Mouse (Mus musculus) ovary, adult 18-20 months (tissue): ENCODE results near the gene Mia.

Experiments used
- DNase-seq: peaks from one replicate; pipeline ENCODE4 v3.0.0; 2022; ENCODE audit warnings: low spot score, mixed read lengths

Gene Mia

GRCm38 (mm10) chr7:27160921-27161320 is 20.0 kb downstream of the Mia start:
- no peak for DNase-seq

- peak; percentile 69 for DNase-seq
Observed at GRCm38 (mm10) chr7:27159882-27160281, 21.1 kb downstream of the Mia start.

DNA sequence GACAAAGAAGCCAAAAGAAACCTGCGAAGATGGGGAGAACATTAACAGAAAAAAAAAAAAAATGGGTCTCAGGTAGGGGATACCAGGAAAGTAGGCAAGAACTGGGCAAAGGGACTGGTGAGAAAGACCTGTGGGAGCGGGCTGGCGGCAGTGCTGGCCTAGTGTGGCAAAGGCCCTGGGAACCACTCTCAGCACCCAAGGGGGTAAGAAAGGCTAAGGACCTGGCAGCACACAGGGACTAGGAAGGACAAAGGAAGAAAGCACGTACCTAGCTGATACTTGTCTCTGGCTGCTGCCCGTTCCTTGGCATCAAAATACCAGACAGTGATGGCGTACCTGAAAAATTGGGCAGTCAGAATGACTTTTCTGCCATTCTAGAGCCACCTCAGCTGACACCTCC is 21.7 kb downstream of the Mia start:
- no peak for DNase-seq

- DNase-seq = no peak
Observed at GRCm38 (mm10) chr7:27158171-27158570, 22.8 kb downstream of the Mia start.

GRCm38 (mm10) chr7:27156005-27156404 is 25.0 kb downstream of the Mia start:
- DNase-seq = no peak

- no peak for DNase-seq
Observed at GRCm38 (mm10) chr7:27153205-27153764, 27.7 kb downstream of the Mia start, which contains the start of gene Cyp2t4. Cyp2t4 (plus strand) TSS chr7:27153714.

DNA sequence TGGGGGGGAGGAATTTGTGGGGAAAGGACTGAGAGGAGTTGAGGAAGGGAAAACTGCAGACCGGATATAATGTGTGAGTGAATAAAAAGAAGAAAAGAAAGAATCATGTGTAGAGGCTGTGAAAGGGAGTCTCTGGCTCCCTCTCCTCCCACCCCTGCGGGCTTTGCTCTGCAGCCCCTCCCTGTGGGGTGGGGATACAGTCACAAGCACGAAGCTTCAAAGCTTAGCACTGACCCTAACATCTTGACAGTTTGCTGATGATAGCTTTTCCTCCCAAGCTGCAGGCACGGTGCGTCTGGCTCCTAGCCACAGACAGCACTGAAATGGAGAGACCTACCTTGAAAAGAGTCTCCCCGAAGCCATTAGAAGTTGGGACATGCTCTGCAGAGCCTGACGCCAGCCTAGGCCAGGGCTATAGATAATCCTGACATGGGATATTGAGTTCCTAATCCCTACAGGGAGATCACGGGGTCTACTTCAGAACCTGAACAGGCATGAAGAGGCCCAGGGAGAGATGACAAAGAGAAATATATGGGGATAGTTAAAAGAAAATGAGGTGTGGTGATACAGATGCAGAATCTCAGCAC is 44.5 kb downstream of the Mia start:
- no peak for DNase-seq

- DNase-seq = no peak
Observed at GRCm38 (mm10) chr7:27133757-27134156, 47.2 kb downstream of the Mia start.

DNA sequence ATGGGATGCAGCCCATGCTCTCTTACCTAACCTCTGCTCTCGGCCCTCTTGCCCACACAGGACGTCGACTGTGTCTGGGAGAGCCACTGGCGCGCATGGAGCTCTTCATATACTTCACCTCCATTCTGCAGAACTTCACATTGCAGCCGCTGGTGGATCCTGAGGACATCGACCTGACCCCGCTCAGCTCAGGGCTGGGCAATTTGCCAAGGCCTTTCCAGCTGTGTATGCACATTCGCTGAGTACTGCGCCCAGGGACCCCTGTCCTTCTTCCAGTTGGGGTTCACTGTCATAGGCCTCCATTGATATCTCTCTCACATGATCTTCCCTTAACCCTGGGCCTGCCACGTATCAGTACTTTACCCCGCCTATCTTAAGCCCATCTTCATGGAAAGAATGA is 47.8 kb downstream of the Mia start:
- DNase-seq = no peak

- no peak for DNase-seq
Observed at GRCm38 (mm10) chr7:27132588-27132987, 48.4 kb downstream of the Mia start.

- no peak for DNase-seq
Observed at GRCm38 (mm10) chr7:27131387-27131786, 49.6 kb downstream of the Mia start.

- no peak for DNase-seq
Observed at GRCm38 (mm10) chr7:27130521-27131370, 50.2 kb downstream of the Mia start.

- no peak for DNase-seq
Observed at GRCm38 (mm10) chr7:27129811-27130210, 51.1 kb downstream of the Mia start.
